Mouse (Mus musculus): ENCODE measurements around the gene Tmem150b. TPM values are rescaled to one million over a fixed set of nuclear protein-coding genes. Genes with fewer than 3 reads are reported as not detected.

Tmem150b gene
- polyA plus RNA-seq, 1 experiment from 2014 or later, result 2.2 TPM

DNA sequence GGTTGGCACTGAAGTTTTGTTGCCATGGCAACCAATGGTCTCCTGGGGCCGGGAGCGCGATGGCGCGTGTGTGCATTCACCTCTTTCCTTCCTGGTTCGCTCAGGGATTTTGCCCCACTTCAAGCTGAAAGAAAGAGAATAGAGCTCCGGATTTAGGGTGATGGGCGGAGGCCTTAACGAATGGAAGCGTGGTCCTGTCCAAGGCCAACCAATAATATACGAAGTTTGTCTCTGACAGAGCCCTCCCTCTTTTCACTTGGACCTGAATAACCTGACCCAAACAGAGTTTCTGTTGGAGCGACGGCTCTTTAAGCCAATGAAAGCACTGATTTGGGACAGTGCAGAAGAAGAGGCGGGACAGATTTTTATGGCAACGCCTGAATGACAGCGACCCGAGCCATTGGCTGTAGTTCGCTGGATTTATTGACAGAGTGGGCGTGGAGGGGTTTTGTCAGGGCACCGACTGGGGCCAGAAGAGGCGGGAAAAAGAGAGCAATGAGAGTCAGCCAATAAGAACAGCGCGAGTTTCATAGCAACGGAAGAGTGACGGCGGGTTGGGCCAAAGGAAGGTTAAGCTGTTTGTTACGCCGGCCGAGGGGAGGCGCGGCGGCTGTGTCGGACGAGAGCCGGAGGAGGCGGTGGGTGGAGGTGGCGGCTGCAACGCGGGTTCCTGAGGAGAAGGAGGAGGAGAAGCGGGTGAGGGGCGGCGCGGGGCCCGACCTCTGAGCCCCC lies 14.7 kb upstream of the Tmem150b start, which contains the start of gene Kmt5c:
Gene Kmt5c (plus strand): TSS at position 572 of the 732 bp plus-strand sequence.
- no peaks in the 10 kb centered on the region for H3K27me3 ChIP-seq (ENCODE audit: control insufficient read depth, insufficient read depth, low read length)
- 0 out of 2 replicates have a peak, but pooled peaks cover 2% of the 10 kb centered on the region for H3K4me1 ChIP-seq (replicated peaks; ENCODE audit: control insufficient read depth, insufficient read depth)
- peak; percentile 96 for DNase-seq (ENCODE audit: low spot score)
- whole genome bisulfite sequencing, result under 1% methylated on average over 30 of the region's 44 CpGs
- ATAC-seq (ENCODE audit: low FRiP score, low TSS enrichment), result peak; percentile 98
- peak within 1 kb of the TSS; percentile 77 for H3K9ac ChIP-seq (ENCODE audit: low read length)
- H3K4me3 ChIP-seq (ENCODE audit: low read depth, low read length), result peak within 1 kb of the TSS; percentile 87
- no peaks in the 10 kb centered on the region for H3K9me3 ChIP-seq (ENCODE audit: control insufficient read depth, low read length)
- TF ChIP-seq EP300 (optimal IDR thresholded peaks at IDR 0.05), result peak; percentile 88
- TF ChIP-seq CTCF (IDR thresholded peaks at IDR 0.05; ENCODE audit: low read depth), result peak; percentile 59
- H3K27ac ChIP-seq (replicated peaks), result peak within 1 kb of the TSS; percentile 94
- H3K36me3 ChIP-seq (ENCODE audit: control insufficient read depth, insufficient read depth, low read length), result no peaks in the 10 kb centered on the region
- H3K4me2 ChIP-seq (replicated peaks; ENCODE audit: low read depth), result peak within 1 kb of the TSS; percentile 76

DNA sequence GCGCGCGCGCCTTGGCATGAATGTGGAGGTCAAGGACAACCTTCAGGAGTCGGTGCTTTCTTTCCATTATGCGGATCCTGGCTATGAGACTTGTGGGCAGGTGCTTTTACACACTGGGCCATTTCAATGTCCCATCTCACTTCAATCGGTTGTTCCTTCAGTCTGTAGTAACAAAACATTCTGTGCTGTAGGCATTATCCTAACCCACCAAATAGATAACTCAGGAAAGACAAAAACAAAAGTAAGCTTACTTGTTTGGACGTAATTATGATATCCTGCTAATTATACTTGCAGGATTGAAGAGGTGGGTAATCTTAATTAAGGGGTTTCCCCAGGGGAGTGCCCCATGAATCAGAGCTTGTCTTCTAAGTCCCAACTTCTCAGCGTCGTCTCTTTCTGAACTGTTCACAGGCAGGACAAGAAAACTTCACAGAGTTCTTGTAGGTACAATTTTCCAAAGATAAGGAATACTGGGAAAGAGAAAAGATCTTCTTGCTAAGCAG lies 14.0 kb upstream of the Tmem150b start:
- Histone ChIP-seq H3K4me1 (replicated peaks; ENCODE audit: control insufficient read depth, insufficient read depth) (0 out of 2 replicates have a peak, but pooled peaks cover 2% of the 10 kb centered on the region), H3K9ac (ENCODE audit: low read length) (no peak overlapping the region), H3K27me3 (ENCODE audit: control insufficient read depth, insufficient read depth, low read length) (no peaks in the 10 kb centered on the region), H3K4me3 (ENCODE audit: low read depth, low read length) (peak overlapping the region; percentile 18), H3K36me3 (ENCODE audit: control insufficient read depth, insufficient read depth, low read length) (no peaks in the 10 kb centered on the region), H3K27ac (replicated peaks) (0 out of 2 replicates have a peak overlapping the region, but pooled peaks have one; percentile 1), H3K9me3 (ENCODE audit: control insufficient read depth, low read length) (no peaks in the 10 kb centered on the region), H3K4me2 (replicated peaks; ENCODE audit: low read depth) (peak overlapping the region; percentile 47)
- TF ChIP-seq EP300 (optimal IDR thresholded peaks at IDR 0.05) (no peak), CTCF (IDR thresholded peaks at IDR 0.05; ENCODE audit: low read depth) (no peak)
- no peak for DNase-seq (ENCODE audit: low spot score)
- WGBS, result 45% methylated on average over 10 of the region's 10 CpGs
- no peak for ATAC-seq (ENCODE audit: low FRiP score, low TSS enrichment)

DNA sequence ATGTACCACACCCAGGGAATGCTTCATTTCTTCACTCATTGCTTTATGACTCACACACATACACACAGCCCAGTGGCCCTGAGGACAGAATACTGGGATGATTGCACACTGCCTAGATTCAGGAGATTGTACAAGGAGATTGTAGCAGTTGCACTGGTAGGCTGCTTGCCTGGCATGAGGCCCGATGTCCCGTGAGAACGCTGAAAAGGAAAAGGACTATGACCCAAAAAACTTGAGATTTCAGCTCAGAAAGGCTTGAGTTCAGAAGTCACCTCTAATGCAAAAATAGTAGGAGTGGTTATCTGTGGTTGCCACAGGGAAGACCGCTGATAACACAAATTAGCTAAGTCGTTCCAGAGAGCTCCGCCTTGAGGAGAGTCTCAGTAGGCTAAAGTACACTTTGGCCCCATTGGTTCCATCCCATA lies 7.9 kb upstream of the Tmem150b start:
- Histone ChIP-seq H3K9ac (ENCODE audit: low read length) (no peak overlapping the region), H3K27ac (replicated peaks) (no peak overlapping the region), H3K36me3 (ENCODE audit: control insufficient read depth, insufficient read depth, low read length) (no peaks in the 10 kb centered on the region), H3K4me1 (replicated peaks; ENCODE audit: control insufficient read depth, insufficient read depth) (no peaks in the 10 kb centered on the region), H3K4me2 (replicated peaks; ENCODE audit: low read depth) (no peak overlapping the region), H3K4me3 (ENCODE audit: low read depth, low read length) (no peak overlapping the region), H3K9me3 (ENCODE audit: control insufficient read depth, low read length) (no peaks in the 10 kb centered on the region), H3K27me3 (ENCODE audit: control insufficient read depth, insufficient read depth, low read length) (no peaks in the 10 kb centered on the region)
- no peak for DNase-seq (ENCODE audit: low spot score)
- TF ChIP-seq CTCF (IDR thresholded peaks at IDR 0.05; ENCODE audit: low read depth) (no peak), EP300 (optimal IDR thresholded peaks at IDR 0.05) (no peak)
- 55% methylated on average over 6 of the region's 6 CpGs for WGBS
- peak; percentile 77 for ATAC-seq (ENCODE audit: low FRiP score, low TSS enrichment)

DNA sequence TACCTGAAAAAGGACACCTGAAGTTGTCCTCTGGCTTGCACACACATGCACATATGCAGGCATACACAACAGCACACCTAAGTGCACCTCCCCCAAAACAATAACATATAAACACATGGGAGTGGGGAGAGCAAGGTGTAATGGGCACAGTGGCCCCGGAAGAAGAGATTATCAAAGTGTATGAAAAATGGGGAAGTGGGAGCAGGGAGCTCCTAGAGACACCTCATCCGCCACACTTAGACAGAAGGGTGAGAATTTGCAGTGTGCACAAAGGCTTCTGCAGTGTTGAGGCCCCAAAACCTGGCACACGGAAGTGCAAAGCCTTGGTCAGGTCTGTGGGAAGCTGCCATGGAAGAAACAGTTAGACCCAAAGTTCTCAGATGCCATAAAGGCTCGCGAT lies 6.0 kb upstream of the Tmem150b start:
- WGBS, result 77% methylated on average over 5 of the region's 5 CpGs
- H3K27me3 ChIP-seq (ENCODE audit: control insufficient read depth, insufficient read depth, low read length), result no peaks in the 10 kb centered on the region
- TF ChIP-seq EP300 (optimal IDR thresholded peaks at IDR 0.05) (no peak), CTCF (IDR thresholded peaks at IDR 0.05; ENCODE audit: low read depth) (no peak)
- H3K9ac ChIP-seq (ENCODE audit: low read length), result no peak overlapping the region
- no peaks in the 10 kb centered on the region for H3K4me1 ChIP-seq (replicated peaks; ENCODE audit: control insufficient read depth, insufficient read depth)
- H3K9me3 ChIP-seq (ENCODE audit: control insufficient read depth, low read length), result no peaks in the 10 kb centered on the region
- H3K36me3 ChIP-seq (ENCODE audit: control insufficient read depth, insufficient read depth, low read length), result no peaks in the 10 kb centered on the region
- no peak overlapping the region for H3K4me3 ChIP-seq (ENCODE audit: low read depth, low read length)
- ATAC-seq (ENCODE audit: low FRiP score, low TSS enrichment), result no peak
- no peak overlapping the region for H3K4me2 ChIP-seq (replicated peaks; ENCODE audit: low read depth)
- DNase-seq (ENCODE audit: low spot score), result no peak
- H3K27ac ChIP-seq (replicated peaks), result no peak overlapping the region

DNA sequence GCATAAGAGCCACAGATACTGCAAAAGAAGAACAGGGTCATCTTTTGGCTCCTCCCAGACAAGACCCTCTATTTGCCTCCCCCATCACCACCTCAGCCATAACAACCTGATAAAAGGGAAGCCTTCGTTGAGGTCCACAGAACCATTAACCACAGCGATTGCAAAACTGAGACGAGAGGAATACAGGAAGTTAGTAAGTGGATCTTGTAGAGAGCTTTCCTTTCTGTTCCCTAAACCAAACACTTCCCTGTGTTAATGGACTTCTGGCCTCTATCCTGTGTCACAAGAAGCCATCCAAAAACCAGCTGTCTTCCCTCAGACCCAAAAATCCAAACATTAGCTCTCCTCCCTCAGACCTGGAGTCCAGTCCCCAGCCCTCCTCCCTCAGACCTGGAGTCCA lies 690 bp downstream of the Tmem150b start:
- Histone ChIP-seq H3K27me3 (ENCODE audit: control insufficient read depth, insufficient read depth, low read length) (no peaks in the 10 kb centered on the region; the same call in 1 of the 2 replicates), H3K9me3 (ENCODE audit: control insufficient read depth, low read length) (no peaks in the 10 kb centered on the region), H3K4me1 (replicated peaks; ENCODE audit: control insufficient read depth, insufficient read depth) (no peaks in the 10 kb centered on the region), H3K36me3 (ENCODE audit: control insufficient read depth, insufficient read depth, low read length) (no peaks in the 10 kb centered on the region), H3K9ac (ENCODE audit: low read length) (peak overlapping the region; percentile 31), H3K4me3 (ENCODE audit: low read depth, low read length) (peak overlapping the region; percentile 32), H3K4me2 (replicated peaks; ENCODE audit: low read depth) (peak overlapping the region; percentile 58), H3K27ac (replicated peaks) (peak overlapping the region; percentile 78)
- peak; percentile 57 for ATAC-seq (ENCODE audit: low FRiP score, low TSS enrichment)
- DNase-seq (ENCODE audit: low spot score), result no peak
- TF ChIP-seq EP300 (optimal IDR thresholded peaks at IDR 0.05), result no peak
- no peak for TF ChIP-seq CTCF (IDR thresholded peaks at IDR 0.05; ENCODE audit: low read depth)
- 27% methylated on average over 3 of the region's 3 CpGs for WGBS

DNA sequence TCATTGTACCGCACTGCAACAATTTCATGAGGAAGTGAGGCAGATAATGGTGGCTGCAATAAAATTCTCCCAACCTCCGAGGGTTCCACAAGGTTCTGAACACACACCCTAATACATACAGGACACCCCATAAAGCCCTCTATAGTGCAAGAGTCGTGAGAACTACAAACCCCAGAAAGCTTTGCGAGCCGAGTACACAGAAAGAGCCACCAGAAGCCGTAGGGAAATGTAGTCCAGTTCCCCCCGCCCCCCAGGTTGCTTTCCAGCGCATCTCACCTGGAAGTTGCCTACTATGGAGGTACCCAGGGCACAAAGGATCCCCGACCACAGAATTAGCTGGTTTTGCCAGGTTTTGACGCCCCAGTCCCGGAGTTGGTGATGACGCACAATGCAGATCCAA lies 1.5 kb downstream of the Tmem150b start:
- H3K4me2 ChIP-seq (replicated peaks; ENCODE audit: low read depth), result peak overlapping the region; percentile 58
- H3K36me3 ChIP-seq (ENCODE audit: control insufficient read depth, insufficient read depth, low read length), result no peaks in the 10 kb centered on the region
- no peaks in the 10 kb centered on the region for H3K9me3 ChIP-seq (ENCODE audit: control insufficient read depth, low read length)
- TF ChIP-seq CTCF (IDR thresholded peaks at IDR 0.05; ENCODE audit: low read depth) (no peak), EP300 (optimal IDR thresholded peaks at IDR 0.05) (no peak)
- H3K9ac ChIP-seq (ENCODE audit: low read length), result peak overlapping the region; percentile 41; the same call in 1 of the 2 replicates
- no peaks in the 10 kb centered on the region for H3K4me1 ChIP-seq (replicated peaks; ENCODE audit: control insufficient read depth, insufficient read depth)
- H3K27ac ChIP-seq (replicated peaks), result peak overlapping the region; percentile 78; the same call in 1 of the 2 replicates
- peak; percentile 36 for DNase-seq (ENCODE audit: low spot score)
- 31% methylated on average over 12 of the region's 12 CpGs for WGBS
- peak; percentile 19; the same call in 1 of the 2 replicates for ATAC-seq (ENCODE audit: low FRiP score, low TSS enrichment)
- peak overlapping the region; percentile 32 for H3K4me3 ChIP-seq (ENCODE audit: low read depth, low read length)
- no peaks in the 10 kb centered on the region; the same call in 1 of the 2 replicates for H3K27me3 ChIP-seq (ENCODE audit: control insufficient read depth, insufficient read depth, low read length)
